Mouse (Mus musculus): ENCODE measurements at regions not wholly inside any gene's neighbourhood (a gene's known extent, or its start where the extent isn't known, plus 50 kb on each side); places are given as distances from the start of the nearest gene placed in this dataset.

DNA sequence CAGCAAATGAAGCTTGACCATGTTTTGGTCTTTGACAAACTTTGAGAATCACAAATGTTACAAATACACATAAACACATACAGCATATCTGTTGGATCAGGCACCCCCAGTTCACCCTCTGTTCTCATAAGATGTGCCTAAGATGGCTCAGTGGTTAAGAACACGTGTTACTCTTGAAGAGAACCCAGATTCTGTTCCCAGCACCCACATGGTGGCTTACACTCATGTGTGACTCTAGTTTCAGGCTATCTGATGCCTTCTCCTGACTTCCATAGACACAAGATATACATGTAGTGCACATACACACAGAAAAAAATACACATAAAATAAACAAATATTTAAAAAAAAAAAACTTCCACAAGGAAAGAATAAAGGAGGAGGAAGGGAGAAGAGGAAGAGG is 191.7 kb downstream of the Gm11361 start:
- no peak for DNase-seq (ENCODE audit: low read depth)

DNA sequence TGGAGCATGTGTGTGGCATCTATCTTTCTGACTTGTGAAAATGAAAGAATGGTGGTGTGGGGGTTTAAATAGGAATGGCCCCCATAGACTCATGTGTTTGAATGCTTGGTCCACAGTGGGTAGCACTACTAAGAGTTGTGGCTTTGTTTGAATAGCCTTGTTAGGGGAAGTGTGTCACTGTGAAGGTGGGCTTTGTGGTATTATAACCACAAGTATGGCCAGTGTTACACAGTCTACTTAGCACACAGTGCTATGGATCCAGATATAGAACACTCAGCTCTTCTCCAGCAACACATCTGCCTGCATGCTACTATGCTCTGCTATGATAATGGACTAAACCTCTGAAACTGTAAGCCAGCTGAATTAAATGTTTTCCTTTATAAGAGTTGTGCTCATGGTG is 184.9 kb downstream of the Gm11361 start:
- DNase-seq (ENCODE audit: low read depth) = no peak

DNA sequence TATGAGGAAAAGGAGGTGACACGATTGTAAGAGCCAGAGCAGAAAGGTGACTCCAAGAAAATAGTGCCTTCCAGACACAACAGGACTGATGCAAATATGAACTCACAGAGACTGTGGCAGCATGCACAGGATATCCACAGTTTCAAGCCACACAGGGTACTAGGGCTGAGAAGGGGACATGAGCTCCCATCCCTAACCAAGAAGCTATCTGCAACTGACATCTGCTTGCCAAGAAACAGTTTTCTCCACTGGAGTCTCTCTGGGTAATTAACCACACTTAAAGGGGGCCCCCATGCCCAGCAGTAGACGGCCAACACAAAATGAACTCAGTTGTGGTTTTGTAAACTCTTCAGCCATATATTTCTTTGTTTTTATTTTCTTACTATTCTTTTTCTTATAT is 176.1 kb downstream of the Gm11361 start:
- no peak for DNase-seq (ENCODE audit: low read depth)

DNA sequence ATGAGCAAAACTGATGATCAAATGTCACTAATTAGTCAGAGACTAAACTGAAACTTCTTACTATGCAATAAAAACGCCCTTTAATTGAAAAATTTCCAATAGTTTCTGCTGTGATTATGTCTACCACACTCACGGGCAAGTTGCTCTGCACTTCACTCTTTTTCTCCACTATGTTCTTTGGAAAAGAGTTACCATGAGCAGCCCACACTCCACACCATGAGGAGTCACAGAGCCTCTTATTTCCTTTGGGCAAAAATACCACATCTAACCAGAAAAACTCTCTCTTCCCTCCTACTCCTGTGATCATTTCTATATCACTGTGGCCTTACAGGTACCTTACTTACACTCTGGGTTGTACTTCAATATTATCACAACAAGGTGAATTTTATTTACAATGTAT is 174.7 kb downstream of the Gm11361 start:
- DNase-seq (ENCODE audit: low read depth) = no peak

DNA sequence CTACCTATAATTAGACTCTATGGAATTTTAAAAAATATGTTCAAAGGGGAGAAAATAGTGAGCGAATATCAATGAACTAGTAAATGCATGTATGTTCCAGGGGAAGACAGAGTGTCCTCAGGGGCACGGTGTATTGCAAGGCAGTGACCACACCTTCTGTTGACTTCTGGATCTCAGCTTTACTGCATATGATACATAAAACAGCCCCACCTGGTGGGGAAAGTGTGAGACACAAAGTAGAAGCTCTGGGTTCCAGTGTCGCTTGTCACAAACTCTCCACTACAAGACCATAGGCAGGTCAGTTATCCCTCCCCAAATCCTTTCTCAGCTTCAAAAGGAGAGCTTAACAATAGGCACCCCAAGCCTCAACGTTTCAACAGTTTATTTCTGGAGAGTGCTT is 168.8 kb downstream of the Gm11361 start:
- no peak for DNase-seq (ENCODE audit: low read depth)

DNA sequence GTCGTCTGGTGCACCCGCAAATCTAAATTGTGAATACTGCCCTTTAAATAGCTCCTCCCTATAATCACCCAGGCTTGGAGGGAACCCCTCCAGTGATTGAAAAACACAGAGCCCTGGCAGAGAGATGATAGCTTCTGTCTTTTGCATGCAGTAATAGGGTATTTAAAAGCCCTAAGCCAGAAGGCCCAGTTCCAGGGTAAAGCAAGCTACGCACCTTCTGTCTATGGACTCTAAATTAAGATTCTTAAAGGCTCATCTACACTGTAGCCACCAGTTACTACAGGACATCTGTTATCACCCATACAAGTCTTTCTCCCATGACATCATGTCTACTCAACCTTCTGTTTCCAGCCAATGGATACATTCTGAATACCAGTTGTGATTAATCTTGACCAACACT is 167.8 kb downstream of the Gm11361 start:
- no peak for DNase-seq (ENCODE audit: low read depth)

DNA sequence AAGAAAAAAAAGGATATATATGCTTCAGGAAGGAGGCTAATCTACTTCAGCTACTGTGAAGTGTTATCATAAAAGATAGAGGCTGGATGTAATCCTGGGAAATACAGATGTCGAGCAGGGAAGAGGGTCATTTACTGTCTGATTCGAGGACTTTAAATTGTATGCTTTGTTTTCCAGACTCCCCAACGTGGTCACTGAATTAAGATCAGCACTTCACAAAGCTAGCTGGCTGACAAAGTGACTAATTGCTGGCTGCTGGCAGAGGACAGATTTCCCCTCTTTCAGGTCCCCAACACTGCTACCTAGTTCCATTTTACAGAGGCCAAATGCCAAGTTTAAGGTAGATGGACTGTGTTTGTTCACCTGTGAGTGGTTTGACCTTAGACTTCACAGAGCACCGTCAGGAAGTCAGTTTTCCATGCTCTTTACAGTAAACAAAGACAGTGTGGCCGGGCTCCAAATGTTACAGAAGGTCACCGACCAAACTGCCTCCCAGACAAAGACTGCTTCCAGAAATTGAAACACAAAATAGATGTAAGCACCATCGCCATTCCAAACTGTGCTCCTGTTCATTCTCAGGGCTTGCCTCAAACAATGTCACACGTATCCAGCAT is 167.2 kb downstream of the Gm11361 start:
- DNase-seq (ENCODE audit: low read depth) = no peak

DNA sequence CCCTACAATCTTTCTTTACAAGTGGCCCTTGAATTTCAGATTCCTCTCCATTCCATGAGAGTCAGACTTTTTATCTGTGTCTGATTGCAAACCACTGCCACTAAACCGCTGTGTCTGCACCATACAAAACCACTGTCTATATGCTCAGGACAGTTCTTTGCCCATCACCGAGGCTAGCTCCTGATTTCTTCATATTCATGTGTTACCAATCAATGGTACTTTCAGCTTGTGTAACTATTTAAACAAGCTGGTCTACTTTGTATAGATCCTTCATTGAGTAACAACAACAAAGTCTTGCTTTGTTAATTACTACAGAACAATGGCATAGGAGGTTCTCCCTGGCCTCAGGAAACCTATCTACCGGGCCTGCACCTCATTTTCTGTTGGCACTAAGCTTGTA is 164.0 kb downstream of the Gm11361 start:
- no peak for DNase-seq (ENCODE audit: low read depth)

DNA sequence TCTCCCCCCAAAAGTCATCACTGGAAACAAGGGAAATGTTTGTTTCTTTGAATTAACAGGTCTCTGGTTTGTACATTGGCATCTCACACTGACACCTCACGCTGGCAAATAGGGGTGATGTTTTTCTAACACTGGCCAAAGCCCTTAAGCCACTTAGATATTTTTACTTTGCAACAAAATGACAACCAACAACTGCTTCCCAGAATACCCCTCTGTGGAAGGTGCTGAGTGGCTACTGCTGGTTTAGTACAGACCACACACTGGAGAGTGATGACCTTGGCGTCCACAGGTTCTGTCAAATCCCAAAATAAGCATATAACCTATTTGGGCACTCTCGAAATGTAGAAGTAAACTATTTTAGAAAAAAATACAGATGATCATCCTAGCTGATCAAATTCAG is 163.3 kb downstream of the Gm11361 start:
- no peak for DNase-seq (ENCODE audit: low read depth)

DNA sequence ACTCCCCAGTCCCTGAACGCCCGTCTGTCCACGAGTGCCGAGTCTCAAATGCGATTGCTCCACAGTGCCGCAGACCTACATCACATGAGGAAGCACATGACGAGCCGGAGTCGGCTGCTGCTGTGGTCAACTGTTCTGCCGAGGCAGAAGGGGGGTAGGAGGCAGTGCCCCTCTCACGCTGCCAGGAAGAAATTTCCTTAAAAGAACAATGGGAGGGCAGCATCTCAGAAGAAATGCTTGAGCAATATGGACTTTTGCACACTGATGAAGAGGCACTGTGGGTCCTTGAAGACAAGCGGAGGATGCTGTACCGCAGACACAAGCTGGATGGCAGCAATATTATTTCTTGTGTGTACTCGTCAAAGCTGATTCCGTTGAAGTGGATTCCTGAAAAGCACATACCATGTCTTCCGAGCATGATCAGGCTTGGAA is 162.6 kb downstream of the Gm11361 start:
- no peak for DNase-seq (ENCODE audit: low read depth)

DNA sequence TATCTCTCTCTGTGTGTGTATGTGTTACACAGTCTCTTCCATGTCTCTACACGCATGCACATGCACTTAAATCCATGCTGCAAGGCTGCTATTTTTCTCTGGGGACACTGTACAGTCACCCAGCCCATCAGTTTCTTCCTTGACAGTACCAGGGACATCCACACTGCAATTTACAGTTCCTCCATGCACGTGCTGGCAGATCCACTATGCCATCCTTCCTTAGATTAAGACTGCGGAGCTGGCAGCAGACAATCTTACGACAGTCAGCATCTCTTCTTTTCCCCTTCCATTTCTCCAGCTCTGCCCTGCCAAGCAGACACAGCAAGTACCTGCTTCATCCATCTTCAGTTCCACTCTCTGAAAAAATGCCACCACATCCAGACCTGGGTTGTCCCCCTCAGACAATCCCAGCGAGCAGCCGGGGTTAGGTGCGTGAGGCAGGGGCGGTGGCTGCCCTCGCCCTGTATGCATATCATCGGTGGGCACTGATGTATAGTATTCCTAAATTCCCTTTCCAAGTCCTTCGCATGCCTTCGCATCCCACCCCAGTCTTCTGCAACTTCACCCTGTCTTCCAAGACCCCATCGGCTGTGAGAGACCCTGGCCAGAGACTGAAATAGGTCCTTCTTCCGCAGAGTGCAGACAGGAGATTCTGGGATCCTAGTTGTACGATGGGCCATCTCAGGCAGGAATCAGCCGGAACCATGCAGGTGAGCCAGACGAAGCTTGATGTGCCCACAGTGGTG is 161.8 kb downstream of the Gm11361 start:
- no peak for DNase-seq (ENCODE audit: low read depth)

DNA sequence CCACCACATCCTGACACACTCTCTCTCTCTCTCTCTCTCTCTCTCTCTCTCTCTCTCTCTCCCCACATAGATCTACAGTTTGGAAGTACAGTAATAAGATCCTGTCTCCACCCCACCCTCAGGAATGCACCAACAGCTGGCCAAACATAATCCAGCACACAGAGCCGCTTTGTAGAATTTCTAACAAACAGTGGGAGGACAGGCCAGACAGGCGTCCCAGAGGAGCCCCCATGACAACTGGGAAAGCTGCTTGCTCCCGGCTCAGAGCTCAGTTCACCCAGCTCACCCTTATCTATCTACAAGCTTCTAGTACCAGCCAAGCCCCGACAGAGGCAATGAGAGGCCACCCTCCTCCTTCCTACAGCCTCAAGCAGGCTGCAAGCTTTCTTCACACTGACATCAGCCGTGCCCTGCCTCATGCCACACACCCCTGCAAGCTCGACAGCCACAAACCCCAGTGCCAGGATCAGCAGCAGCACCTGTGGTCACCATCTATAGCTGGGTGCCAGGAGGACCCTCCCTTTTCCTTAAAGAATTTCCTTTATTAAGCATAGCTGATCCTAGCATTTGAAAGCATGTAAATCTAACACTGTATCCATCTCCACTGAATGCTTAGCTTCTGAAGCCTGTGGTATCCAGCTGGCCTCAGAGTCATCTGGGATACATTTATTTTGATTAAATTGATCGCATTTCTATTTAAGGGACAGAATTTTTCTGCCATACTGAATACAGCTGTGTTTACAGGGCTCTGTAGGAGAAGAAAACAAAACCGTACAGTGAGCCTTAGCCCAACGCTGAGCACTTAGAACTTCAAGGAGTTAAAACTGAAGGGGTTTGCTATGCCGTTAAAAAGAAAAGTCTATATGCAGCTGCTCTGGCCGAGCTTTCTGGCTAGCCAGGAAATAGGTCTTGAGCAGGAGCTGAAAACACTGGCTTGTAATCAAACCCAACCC is 160.9 kb downstream of the Gm11361 start:
- DNase-seq (ENCODE audit: low read depth) = no peak

DNA sequence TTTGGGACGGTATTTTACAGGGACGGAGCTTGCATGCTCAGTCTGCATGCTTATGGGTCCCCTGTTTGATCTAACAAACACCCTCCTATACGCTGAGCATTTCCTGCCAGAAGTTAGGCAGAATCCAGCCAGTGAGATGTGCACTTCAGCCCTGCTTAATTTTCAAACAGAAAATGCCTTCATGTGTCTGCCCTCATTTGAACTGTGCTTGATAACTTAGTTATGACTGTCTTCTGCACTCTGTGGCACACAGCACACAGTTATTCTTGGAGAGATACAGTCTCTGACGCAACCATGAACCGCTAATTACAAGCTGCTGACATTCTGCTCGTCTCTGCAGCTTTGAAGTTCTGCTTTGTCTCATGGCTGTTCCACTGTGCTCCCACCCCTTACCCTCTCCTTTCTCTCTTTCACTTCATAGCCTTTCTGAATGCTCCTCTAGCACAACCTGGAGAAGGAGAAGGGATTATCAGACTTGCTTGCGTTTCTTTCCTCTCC is 160.2 kb downstream of the Gm11361 start:
- DNase-seq (ENCODE audit: low read depth) = no peak

DNA sequence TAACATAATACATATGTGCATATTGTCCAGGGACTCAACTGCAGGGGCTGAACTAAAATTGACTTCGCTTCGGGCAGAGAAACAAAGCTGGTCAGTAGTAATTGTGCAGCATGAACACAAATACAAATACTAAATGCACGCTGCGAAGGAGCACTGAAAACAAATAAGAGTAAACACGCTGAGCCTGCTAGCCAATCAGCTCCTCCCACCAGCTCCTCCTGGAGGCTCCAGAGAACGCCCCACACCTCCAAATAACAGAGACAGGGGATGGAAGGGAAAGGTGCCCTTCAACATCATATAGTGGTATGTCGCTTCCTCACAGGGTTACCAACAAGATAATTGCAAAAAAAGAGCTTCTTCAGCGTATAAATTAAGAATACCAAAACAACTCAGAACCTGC is 159.6 kb downstream of the Gm11361 start:
- no peak for DNase-seq (ENCODE audit: low read depth)

DNA sequence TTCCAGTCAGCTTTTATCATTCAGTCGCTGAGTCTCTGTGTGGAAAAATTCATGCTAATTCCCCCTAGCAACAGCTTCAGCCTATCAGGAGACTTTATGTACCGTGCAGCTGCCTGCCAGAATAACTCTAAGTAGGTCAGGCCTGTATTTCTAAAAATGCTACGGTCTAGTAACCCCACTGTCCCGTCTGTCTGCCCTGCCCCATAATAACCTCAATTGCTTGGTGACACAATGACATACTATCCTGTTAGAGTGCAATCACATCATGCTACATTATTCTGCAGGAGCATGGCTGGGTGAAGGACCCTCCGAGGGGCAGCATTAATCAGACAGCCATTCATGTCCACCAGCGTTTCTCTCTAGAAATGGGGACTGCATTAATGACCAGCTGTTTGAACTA is 158.9 kb downstream of the Gm11361 start:
- DNase-seq (ENCODE audit: low read depth) = no peak

DNA sequence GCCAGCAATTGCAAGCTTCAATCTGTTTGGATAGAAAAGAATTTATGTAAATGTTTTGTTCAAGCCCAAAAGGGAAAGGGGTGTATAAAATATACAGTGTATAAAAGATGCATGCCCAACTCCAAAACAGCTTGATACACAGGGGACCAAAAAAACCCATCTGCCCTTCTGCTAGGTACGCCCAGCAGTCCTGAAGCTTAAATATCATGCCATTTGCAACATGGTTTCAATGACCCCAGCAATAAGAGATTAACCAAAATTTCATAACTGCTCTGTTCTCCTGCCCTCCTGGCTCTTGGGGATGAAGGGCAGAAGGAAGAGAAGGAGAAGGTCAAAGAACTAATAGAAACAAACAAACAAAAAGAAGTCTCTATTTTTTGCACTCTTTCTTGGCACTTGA is 158.4 kb downstream of the Gm11361 start:
- no peak for DNase-seq (ENCODE audit: low read depth)

DNA sequence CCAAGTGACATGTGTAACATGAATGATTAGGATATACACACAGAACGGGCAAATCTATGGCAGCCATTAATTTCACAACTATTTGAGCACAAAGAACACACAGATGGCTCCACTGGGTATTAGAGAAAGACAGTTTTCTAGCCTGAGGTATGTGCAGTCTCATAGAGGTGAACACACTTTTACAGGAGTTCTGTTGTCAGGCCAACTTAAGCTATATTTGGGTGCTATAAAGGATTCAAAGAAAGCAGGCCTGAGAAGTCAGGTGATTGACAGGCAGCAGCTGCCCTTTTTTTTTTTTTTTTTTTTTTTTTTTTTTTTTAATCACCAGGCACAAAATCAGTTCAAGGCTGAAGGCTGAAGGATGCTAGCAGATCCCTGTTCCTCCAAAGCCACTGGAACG is 153.0 kb downstream of the Gm11361 start:
- no peak for DNase-seq (ENCODE audit: low read depth)

DNA sequence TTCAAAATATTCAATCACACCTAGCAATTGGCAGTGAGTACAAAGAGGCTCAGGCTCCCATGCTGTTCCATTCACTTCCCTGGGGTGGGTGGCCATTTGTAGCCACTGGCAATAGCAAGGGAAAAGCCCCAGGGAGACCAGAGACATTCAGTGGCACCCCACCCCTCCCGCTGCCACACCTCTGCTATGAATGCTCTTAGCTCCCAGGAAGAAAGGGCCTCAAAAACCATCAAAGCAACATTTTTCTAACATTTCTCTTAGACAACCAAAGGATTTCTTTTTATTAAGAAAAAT is 152.2 kb downstream of the Gm11361 start:
- DNase-seq (ENCODE audit: low read depth) = no peak

DNA sequence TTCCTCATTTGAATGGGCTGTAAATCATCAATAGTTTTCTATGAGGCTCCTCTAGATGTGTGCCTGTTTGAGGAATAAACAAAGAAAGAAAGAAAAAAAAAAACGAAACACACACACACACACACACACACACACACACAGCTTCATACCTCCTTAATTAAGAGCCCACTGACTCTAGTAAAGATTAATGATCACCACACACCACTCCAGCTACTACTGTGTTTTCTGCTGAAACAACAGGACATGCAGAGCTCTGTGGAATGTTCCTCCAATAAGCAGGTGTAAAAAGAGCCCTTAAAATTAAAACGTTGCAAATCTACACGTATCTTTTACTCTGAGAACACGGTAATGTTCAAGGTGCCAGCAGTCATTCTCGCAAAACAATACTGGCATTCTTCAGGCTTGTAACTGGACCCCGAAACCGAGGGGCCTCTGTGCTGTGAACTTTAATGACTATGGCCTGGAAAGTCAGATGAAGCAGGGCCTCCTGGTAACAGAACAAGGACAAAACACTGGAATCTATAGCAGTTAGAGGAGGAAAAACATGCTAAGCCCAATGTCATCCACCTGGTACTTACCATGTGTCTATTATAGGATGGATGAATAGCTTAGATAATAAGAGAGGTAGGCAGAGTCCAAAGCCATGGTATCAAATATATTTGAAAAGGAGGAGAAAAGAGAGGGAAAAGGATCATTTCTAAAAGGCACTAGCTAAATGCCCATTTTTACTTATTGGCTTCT is 151.7 kb downstream of the Gm11361 start:
- no peak for DNase-seq (ENCODE audit: low read depth)

DNA sequence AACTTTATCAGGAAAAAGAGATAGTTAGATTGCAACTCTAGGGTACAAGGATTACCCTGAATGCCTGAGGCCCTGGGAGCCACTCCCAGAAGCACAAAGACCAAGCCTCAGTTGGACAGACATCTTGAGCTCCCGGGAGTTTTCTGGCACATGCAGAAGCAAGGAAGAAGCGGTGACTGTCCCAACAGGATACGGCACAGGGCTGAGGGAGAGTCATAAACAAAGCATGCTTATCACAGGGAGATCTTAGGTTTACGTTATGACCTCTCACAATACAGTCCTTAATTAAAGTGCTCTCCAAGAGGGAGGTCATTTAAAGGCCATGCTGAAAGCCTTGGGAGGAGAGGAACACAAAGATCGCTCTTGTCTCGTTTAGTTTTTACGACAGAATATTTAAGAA is 143.1 kb downstream of the Gm11361 start:
- no peak for DNase-seq (ENCODE audit: low read depth)

All from c-Kit-positive CD71-positive TER-119-negative erythroid progenitor cells, embryonic 14.5 days (primary cell).